Mouse (Mus musculus): ENCODE results near the gene Gipr.

- TF ChIP-seq CTCF (IDR thresholded peaks at IDR 0.05; ENCODE audit: control insufficient read depth, insufficient read depth, insufficient read length) (no peak), MAX (IDR thresholded peaks at IDR 0.05) (no peak), MYOD1 (IDR thresholded peaks at IDR 0.05; ENCODE audit: control insufficient read depth, insufficient read length, low read depth) (no peak)
These were observed 14.0 kb upstream of the Gipr start for GRCm38 (mm10) chr7:19179936-19180335.

Data from C2C12 (cell line).